Mouse (Mus musculus) right cerebral cortex, postnatal 4 days (tissue): ENCODE measurements at regions not wholly inside any gene's neighbourhood (a gene's known extent, or its start where the extent isn't known, plus 50 kb on each side); places are given as distances from the start of the nearest gene placed in this dataset.

Experiments used
- DNase-seq: peaks from one replicate; pipeline ENCODE4 v3.0.0-alpha.2; 2022

DNA sequence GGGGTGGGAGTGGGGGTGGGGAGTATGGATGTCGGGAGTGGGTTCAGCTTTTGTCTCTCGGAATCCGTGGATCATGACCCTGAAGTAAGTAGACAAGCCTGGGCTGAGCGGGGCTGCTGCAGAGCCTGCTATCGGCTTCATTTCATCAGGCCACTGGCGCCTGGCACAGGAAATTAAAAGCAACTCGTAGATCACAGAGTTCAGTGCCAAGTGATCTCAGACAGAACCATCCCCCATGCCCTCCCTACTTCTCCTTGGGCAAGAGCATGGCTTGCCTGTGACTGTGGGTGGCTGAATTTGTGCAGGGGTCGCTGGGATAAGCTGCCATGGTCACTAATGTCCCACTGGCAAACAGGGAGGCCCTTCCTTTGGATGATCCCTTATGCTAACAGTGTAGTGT, 161.3 kb upstream of the Il12b start:
- DNase-seq = no peak

- no peak for DNase-seq
Measured at GRCm38 (mm10) chr11:44243184-44243583, 156.7 kb upstream of the Il12b start.

- no peak for DNase-seq
Measured at GRCm38 (mm10) chr11:44251821-44252220, 148.0 kb upstream of the Il12b start.

- DNase-seq = no peak
Measured at GRCm38 (mm10) chr11:44260376-44261111, 139.3 kb upstream of the Il12b start.

GRCm38 (mm10) chr11:44261657-44262056, 138.2 kb upstream of the Il12b start:
- DNase-seq = no peak

- DNase-seq = no peak
Measured at GRCm38 (mm10) chr11:44262571-44262970, 137.3 kb upstream of the Il12b start.

DNA sequence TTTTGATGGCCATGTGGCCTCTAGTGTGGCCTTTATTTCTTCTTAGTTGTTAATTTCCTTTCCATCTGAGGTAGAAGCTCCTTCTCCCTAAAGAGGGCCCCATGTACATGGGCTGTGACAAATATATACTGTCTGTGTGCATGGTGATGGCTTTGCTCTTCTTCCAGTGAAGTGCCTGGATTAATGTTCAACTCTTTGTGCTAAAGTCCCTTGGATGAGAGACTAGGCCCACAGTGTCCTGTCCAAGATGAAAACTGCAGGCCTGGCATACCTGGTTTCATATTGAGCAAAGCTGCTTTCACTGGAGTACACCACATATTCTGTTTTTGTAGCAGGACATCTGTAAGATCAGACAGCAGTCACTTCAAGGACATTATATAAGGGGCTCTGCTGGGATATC, 127.6 kb upstream of the Il12b start:
- no peak for DNase-seq

DNA sequence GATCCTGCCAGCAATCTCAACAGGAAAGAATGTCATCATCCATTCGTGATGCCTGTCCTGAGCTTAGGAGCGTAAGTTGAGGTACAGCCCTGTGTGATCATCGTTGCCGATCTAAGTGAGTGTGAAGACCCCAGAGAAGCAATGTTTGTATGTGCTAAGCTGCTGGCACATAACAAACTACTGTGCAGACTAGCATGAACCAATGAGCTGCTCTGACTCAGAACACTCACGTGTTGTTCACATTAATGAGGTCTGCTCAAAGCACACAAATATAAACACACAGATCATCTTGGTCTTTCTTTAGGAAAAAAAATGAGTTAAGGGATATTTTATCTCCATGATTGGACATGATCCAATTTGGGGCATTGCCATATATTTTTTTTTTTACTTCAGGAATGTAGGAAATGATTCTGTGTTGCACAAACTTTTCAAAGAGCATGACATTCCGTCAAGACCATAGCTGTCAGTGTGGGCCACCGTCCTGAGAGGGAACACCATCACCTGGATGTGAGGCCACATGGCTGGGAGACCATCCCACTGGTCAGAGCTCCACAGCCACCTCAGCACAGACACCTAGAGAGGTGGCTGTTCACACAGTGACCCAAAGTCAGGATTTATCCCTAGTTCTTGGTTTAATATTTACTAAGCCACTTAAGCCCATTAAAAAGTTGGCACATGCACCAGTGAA, 121.2 kb upstream of the Il12b start:
- DNase-seq = no peak

DNA sequence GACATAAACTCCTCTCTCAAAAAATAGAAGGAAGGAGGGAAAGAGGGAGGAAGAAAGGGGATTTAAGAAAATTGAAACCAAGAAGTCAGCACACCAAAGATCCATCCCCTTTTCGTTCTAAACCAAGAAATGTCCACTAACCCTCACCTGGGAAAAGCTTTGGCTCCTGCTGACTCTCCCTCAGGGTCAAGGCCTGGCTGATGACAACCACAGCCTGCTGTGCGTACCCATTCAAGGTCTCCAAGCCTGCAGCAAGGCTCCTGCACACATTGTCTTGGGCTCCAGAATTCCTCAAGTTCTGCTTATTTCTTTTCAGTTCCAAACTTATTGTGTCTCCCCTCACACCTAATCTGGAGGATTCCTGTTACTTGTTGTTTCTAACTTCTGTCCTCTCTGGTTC, 113.9 kb upstream of the Il12b start:
- DNase-seq = no peak

DNA sequence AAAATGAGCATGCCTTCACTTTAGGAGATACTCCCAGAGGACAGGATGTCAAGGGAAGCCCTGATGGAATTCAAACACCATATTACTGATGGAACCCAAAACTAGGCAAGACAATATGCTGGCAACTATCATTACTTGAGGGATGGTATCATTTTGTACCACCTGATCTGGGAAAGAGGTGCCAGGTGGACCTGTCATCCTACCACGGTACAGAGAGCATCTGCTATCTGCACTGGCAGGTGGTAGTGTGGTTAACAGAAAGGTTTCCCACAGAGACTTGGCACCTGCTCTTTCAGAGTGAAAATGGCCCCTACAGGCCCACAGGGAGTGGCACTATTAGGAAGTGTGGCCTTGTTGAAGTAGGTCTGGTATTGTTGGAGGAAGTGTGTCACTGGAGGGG, 111.0 kb upstream of the Il12b start:
- DNase-seq = no peak

DNA sequence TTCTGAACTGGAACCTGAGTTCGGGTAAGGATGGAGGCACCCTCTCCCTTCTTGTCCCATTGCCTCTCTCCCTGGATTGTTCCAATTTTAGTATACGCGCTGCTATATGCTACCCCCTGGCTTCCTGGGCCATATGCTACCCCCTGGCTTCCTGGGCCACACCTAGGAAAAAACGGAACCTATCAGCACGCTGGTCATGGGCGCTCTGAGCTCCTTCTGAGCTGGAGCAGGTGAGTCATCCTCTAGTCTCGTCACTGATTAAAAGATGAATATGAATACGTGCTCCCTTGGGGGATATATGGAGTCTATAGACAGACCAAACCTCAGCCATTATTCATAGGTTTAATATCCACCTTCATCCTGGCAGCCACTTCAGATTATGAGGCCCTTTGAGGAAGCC, 96.1 kb upstream of the Il12b start:
- no peak for DNase-seq

DNA sequence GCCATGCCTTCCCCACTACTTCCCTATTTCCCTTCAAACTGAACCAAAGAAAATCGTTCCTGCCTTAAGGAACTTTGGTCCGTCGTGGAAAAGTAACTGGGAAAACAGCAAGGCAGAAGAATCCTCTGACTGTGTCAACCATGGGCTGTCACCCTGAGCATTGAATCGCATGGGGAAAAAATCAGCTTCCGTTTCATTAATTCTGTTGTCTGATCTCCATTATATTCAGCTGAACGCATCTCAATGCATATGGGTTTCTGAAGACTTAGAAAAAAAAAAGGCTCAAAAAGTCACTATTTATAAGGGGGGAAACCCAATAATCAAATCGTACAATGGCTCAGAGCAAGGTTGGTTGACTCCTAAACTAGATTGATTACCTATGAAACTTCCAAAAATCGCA, 83.8 kb upstream of the Il12b start:
- DNase-seq = no peak

- no peak for DNase-seq
Measured at GRCm38 (mm10) chr11:44319136-44319535, 80.7 kb upstream of the Il12b start.

DNA sequence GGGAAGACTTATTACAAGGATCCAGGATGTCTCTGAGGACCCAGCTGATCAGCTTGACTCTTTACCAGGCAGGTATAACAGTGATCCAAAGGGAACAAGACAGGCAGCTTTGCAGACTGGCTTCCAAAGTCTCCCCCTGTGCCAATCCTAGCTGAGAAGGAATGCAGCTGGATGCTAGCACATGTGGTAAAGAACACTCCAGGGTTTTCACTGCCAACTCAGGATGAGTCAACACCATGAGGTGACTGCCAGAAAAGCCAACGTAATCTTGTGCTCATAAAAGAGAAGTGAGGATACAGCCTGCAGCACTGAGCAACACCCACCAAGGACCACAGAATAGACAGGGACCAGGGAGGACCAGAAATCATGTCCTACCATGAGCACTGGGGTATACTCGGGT, 76.5 kb upstream of the Il12b start:
- no peak for DNase-seq

GRCm38 (mm10) chr11:44325066-44325465, 74.8 kb upstream of the Il12b start:
- no peak for DNase-seq

- DNase-seq = no peak
Measured at GRCm38 (mm10) chr11:44325525-44325924, 74.3 kb upstream of the Il12b start.

DNA sequence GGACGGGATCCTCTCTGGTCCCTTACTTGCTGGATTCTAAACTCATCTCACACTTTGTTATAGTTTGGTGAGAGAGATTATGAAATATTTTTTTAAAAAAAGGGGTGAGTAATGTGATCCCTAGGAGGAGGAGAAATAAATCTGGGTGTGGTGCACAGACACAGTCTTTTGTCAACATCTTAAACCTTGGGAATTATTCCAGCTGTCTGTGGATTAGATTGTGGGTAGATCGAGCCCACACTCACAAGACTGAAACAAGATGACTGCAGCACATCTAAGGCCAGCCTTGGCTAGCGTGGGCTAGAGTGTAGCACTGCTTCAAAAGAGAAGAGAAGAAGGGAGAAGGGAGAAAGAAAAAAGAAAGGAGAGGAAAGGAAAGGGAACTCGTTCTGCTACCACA, 70.4 kb upstream of the Il12b start:
- no peak for DNase-seq

DNA sequence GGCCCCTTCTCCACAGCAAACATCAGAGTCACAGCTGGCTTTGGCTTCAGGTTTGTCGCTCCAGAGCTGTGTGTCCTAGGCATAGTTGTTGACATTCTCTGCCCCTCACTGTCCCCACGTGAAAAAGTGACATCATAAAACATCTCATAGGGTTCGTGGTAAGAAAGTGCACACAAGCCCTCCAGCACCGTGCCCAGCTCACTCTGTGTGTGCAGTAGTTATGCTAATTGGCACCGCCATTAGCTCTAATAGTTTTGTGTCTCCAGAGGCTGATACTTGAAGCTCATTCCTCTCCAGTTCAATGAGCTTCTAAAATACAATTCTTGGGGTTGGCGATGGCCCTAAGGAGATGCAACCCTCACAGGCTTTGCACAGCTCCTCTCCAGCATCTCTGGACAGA, 69.4 kb upstream of the Il12b start:
- no peak for DNase-seq

DNA sequence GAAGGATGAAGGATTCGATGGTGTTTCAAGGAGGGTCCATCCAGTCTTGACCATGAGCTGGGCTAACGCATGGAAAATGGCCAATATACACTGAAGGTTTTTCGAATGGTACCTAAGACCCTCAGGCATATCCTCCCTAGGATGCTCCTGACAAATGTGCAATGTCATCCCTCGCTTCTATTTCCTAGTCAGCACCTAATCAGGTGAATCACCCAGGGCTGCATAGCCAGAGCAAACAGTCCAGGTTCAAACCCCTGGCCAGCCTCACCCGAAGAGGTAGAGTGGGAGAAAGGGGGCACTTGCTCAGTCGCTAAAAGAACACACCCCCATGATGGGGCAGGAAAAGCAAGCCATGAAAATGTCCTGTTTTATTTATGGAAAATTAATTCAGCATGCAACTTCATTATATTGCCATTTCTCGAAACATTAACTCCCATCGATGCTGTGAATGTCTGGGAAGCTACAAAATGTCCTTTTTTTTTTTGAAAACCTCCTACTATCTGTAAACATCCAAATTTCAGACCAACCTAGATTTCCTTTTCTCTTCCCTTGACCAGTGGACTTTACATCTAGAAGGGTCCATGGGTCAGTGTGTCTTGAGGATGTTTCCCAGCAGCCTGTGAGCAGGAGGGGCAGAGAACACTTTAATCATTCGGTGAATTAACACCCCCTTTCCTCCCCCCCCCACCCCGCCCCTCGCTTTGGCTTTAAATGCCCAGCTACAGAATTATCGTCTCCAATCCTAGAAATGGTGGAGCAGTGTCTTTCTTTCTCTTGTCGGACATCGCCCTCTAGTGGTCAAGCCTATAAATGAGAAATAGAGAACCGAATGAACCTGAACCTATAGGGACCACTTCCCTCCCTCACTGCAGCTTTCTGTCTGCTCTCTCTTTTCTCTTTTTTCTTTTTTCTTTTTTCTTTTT, 68.8 kb upstream of the Il12b start:
- peak; percentile 70 for DNase-seq

- no peak for DNase-seq
Measured at GRCm38 (mm10) chr11:44331774-44332129, 68.1 kb upstream of the Il12b start.

DNA sequence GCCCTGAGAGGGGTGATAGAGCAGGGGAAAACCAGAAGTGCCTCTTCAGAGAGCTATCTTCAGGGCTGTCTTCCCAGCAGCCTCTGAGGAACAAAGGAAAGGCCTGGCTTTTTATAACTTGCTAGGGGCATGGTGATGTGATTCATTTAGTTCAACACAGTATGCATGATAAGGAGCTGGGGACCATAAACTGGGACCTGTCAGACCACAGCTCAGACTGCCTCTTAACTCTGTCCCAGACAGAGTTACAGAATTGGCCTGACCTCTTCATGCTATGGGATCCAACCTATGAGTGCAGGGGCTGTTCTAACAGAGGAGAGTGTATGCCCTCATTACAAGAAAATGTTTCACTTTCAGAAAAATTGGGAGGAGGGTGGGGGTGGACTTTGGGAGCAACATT, 59.3 kb upstream of the Il12b start:
- no peak for DNase-seq

GRCm38 (mm10) chr11:44348308-44348707, 51.6 kb upstream of the Il12b start:
- DNase-seq = no peak

DNA sequence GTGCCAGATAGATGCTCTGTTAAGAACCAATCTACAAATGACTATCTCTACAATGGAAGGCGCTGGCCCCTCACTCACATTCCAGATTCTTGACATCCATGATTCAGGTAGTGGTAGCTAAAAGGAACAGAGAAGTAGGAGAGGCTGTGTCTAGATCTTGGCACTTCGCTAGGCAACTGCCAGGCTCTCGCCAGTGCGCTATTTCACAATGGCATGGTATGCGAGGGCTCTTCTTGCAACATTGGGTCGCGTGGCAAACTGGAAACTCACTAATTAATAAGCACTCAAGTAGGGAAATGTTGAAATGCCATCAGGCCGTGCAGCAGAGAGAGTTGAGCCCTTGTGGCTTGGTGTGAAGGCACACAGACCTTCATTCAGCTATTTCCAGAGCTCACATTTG, 50.3 kb upstream of the Il12b start:
- DNase-seq = no peak
